Mouse (Mus musculus) thymus, adult 2 months (tissue): ENCODE data around the gene Egln3.

ENCODE experiments used
- CTCF ChIP-seq: fragments of 200-500 bp; IDR thresholded peaks from 2 replicates; pipeline ENCODE4 v1.5.1; 2012; ENCODE audit warnings: mild to moderate bottlenecking, control low read depth, low read length, moderate library complexity, borderline replicate concordance; ENCODE audit not compliant: control insufficient read depth, poor library complexity, insufficient read depth; ENCODE audit errors: extremely low read depth
- POLR2A ChIP-seq: fragments of 200-500 bp; IDR thresholded peaks from 2 replicates; pipeline ENCODE4 v1.6.1; 2012; ENCODE audit warnings: mild to moderate bottlenecking, low read length, control low read depth, moderate library complexity; ENCODE audit not compliant: control insufficient read depth, poor library complexity, insufficient read depth; ENCODE audit errors: extremely low read depth

- TF ChIP-seq CTCF, result no peak
- no peak for TF ChIP-seq POLR2A
These were observed 34.9 kb downstream of the Egln3 start for GRCm38 (mm10) chr12:54168786-54169185.
